Mouse (Mus musculus) regulatory T cell (primary cell): Measurements from ENCODE around the gene Nek10.
"Not testable (repeated sequence)": the region's sequence is repeated elsewhere in the genome, so short reads cannot be mapped to it uniquely, and the experiment has no call there.

Experiments
- in situ Hi-C: fragments of 300-600 bp; cut with MboI, MseI; formaldehyde crosslinking; loops from one replicate; pipeline ENCODE4 v1.15.1; 2025; ENCODE audit warnings: high pct_unique_total_duplicates

Nek10 gene

GRCm38 (mm10) chr14:14803115-14803514 lies at the start of gene Nek10:
Gene Nek10, plus strand, starts transcription at chr14:14803415.
- in situ Hi-C loops = not testable (repeated sequence)

DNA sequence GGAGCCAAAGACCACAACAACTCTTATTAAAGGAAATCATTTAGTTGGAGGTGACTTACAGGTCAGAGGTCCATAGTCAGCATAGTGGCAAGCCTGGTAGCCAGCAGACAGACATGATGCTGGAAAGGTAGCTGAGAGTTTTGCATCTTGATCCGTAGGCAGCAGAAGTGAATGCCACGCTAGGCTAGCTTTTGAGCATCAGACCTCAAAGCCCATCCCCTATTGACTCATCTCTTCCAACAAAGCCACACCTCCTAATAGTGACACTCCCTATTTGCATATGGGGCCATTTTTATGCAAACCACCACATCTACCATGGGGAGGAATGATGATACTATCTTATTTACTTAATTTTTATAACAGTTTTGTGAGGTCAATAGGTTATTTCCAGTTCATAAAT lies 22.0 kb upstream of the Nek10 start:
- in situ Hi-C loops = no loop called here

GRCm38 (mm10) chr14:14784223-14784622 lies 19.0 kb upstream of the Nek10 start:
- in situ Hi-C loops = no loop called here

DNA sequence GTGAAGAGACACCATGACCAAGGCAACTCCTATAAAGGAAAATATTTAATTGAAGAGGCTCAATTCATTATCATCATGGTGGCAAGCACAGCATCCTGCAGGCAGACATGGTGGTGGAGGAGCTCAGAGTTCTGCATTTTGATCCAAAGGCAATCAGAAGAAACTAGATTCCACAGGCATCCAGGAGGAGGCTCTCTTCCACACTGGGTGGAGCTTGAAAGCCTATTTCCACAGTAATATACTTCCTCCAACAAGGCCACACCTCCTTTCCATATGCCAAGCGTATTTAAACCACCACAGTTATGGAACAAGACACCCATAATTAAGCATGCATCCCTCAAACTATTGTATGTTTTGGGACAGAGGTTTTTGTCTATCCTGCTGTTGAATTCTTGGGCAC lies 16.2 kb upstream of the Nek10 start:
- in situ Hi-C loops = no loop called here

DNA sequence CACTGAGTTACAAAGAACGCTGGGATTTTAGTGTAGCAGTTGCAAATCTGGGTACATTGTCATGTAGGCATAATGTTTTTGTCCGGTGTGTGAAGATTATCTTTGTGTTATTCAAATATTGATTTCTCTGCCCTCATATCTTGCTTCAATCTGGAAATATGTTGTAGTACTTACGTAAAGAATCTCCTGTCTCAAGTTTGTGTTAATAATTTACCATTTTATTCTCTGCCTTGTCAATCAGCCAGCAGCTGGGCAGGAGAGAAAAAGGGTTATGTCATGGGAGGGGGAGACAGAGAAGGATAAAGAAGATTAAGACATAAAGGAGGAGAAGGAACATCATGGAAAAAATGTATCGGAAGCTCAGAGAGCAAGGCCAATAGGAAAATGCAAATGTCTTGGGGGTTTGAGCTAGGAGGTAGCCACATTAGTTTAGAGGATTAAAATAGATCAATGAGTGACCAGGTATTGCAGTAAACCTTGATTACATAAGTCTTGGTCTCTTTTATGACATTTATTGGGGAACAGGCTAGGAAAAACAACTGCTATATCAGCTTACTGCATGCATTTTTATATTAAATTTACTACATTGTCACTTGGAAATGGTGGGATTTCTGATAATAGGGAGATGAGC lies 13.3 kb upstream of the Nek10 start:
- in situ Hi-C loops = no loop called here

GRCm38 (mm10) chr14:14799861-14800260 lies 3.4 kb upstream of the Nek10 start:
- in situ Hi-C loops = no loop called here

GRCm38 (mm10) chr14:14800332-14800731 lies 2.9 kb upstream of the Nek10 start:
- in situ Hi-C loops = no loop called here

- in situ Hi-C loops = no loop called here
Measured at GRCm38 (mm10) chr14:14800810-14801209, 2.4 kb upstream of the Nek10 start.

GRCm38 (mm10) chr14:14803921-14804517 lies 804 bp downstream of the Nek10 start:
- in situ Hi-C loops = no loop called here

- in situ Hi-C loops = no loop called here
Measured at GRCm38 (mm10) chr14:14804518-14805212, 1.4 kb downstream of the Nek10 start.

DNA sequence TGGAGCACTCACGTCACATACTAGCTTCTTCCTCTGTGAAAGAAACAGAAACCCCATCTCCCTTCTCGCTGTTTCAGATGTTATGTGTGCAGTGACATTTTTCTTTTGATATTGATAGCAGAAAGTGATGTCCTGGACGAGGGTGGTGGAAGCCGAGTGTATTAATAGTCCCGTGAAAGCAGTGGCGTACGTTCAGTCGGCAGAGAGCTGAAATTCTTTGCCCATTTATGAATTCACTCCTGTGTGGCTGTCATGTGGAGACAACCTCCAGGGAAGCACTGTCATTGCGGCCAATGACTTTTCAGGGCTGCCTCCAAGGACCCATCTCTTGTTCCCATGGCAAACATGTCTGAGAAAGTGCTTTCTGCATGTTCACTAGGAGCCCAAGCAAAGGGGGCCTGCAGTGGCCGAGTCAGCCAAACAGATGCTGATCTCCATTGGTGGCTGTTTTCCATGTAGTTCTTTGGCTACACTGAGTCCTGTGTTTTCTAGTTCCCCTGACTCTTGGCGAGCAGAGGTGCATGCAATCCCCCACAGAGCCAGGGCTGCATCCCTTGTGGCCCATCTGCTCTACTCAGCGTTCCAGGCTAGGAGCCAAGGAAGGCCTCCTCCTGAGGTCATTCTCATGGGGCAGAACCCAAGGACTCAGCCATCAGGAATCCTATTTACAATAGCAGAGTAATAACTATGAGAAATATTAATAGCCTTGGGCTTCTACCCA lies 29.5 kb downstream of the Nek10 start:
- in situ Hi-C loops = no loop called here

- in situ Hi-C loops = no loop called here
Measured at GRCm38 (mm10) chr14:14833498-14833897, 30.3 kb downstream of the Nek10 start.

- in situ Hi-C loops = no loop called here
Measured at GRCm38 (mm10) chr14:14834266-14834665, 31.1 kb downstream of the Nek10 start.

GRCm38 (mm10) chr14:14837627-14838026 lies 34.4 kb downstream of the Nek10 start:
- in situ Hi-C loops = no loop called here

DNA sequence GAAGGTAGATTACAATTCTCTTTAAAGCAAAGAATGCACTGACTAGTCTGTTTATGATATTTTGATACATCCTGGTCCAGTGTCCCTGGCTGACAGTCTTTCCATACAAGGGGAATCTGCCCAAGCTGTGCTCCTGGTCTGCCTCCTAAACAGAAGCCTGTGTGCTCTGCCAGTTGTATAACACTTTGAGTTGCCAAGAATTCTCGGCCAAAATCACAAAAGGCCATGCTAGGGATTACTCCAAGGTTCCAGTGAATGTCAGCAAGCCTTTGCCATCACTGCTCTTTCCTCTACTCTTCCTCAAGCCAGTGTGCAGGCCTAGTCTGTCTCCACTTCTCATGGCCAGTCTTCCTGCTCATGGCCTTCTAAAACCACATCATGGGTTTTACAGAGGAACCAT lies 34.9 kb downstream of the Nek10 start:
- in situ Hi-C loops = no loop called here

GRCm38 (mm10) chr14:14842734-14843530 lies 39.7 kb downstream of the Nek10 start:
- in situ Hi-C loops = no loop called here

DNA sequence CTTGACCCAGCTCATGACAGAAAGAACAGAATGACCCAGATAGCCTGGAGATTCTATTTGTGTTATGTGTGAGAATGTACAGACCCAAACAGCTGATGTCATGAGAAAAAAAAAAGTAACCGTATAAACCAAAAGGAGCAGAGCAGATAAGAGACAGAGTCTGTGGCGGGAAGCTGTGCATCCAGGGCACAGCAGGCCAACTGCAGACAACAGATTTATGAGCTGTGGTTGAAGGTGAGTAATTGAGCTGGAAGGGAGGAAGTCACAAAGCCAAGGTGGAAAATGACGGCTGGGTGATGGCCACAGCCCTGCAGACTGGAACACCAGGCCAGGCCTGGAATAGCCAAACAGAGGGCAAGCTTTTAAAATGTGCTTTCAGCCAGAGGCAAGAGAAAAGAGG lies 49.6 kb downstream of the Nek10 start:
- in situ Hi-C loops = loop anchor here (25.0 kb wide), 1 partner anchor 1359 kb away; no protein-coding TSS in a partner anchor

DNA sequence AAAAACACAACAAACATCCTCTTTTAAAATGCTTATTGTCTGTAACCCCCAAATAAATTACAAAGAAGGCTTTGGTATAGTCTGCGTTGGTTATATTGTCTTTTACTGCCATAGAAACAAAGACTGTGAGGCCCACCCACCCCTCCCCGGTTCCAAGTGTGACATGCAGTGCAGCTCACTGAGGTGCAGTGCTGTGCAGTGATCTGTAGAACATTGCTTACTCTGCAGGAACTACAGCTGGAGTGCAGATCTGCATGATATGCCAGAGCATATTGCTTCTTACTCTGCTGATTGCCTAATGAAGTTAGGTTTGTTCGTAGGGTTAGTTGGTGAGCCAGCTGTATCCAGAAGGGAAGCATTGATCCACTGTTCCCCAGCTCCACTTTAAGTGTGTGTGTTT lies 57.1 kb downstream of the Nek10 start:
- in situ Hi-C loops = loop anchor here (5.0 to 25.0 kb wide), 2 partner anchors 127 to 1352 kb away; no protein-coding TSS in a partner anchor

GRCm38 (mm10) chr14:14863690-14864356 lies 60.6 kb downstream of the Nek10 start:
- in situ Hi-C loops = loop anchor here (5.0 to 25.0 kb wide), 2 partner anchors 123 to 1348 kb away; no protein-coding TSS in a partner anchor

- in situ Hi-C loops = loop anchor here (25.0 kb wide), 1 partner anchor 1343 kb away; no protein-coding TSS in a partner anchor
Measured at GRCm38 (mm10) chr14:14869239-14869638, 66.0 kb downstream of the Nek10 start.

DNA sequence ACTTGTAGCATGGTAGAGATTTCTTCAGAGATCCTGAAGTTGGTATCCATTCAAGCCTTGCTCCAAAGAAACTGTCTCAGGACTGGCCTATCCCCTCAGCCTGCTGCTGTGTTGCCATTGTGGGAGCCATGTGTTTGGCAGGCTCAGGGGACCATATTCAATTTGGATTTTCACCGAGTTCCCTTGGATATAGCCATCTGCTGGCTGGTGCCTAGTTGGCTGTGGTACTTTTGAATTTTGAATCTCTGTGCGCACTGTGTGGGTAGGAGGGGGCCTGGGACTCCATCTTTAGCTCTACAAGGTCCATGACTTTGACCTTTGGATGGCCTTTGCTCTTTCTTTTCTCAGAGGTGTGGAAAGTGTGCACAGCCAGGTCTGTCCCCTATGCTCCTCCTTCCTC lies 66.8 kb downstream of the Nek10 start:
- in situ Hi-C loops = loop anchor here (25.0 kb wide), 1 partner anchor 1342 kb away; no protein-coding TSS in a partner anchor
